In the genomic region with DNA sequence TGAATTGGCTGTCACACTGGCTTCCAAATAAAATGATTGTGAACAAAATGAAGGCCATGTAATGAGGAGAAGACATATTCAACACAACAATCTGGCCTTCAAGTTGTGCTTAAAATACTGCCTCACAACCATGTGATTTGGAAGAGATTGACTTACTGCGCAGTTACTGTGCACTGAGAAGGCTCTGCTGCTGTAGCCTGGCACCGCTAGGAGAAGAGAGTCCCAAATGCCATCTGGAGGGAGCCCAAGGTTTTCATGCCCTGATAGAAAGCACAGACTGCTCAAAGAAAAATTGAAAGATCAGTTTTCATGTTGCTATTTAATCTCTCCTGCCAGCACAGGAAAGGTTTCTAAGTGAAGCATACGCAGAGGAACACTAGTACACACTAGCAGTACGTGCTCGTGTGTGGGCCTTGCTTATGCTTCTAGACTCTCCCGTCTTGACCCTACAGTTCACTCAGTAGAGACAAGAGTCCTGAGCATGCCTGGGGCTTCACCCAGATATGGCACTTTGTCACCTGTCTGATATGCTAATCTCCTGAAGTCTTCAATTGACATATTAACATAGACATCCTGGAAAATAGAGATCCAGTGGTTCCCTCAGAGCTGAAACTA, we compare ENCODE assay signal across 12 mouse cellular contexts.
A peak's percentile ranks its signal among the peaks of the same experiment; 100 is the strongest.
DNase-seq lines count a peak whose midpoint lies in the region.
"Had no signal": no experiment of that assay in that cellular context is flagged by ENCODE, and none has a peak within 500 bp of the region (broad histone marks: within the 10 kb centered on the region; RNA-seq: fewer than 3 reads in every experiment).

No protein-coding gene starts in this region.

- DNase-seq in frontal cortex, postnatal 36 days (ENCODE audit: low spot score in 2 of 2), result peak; percentile 10 to 31
- DNase-seq in frontal cortex, postnatal 14 days (ENCODE audit: low spot score in 2 of 2), result no peak
- peak; percentile 21 for DNase-seq in right cerebral cortex, adult 18-20 months
- DNase-seq in right cerebral cortex, postnatal 25 days, result no peak
- peak; percentile 20 to 30 for DNase-seq in layer of hippocampus, adult 8-10 months (ENCODE audit: low spot score in 2 of 2)
- peak; percentile 38 for DNase-seq in telencephalon, adult 2 months (ENCODE audit: low read depth, low spot score)
- no peak for DNase-seq in thymus, postnatal 10 days (ENCODE audit: low spot score in 2 of 2)
- DNase-seq: adrenal gland, adult 8-10 months; gastrocnemius, postnatal 25 days; liver; lung, adult 18-20 months; thymus, postnatal 14 days had no signal

Comparison
In these comparisons a context has a peak if more than half of its experiments do, and no peak if none do; other contexts are left out.
1. DNase-seq: peak in frontal cortex, postnatal 36 days (2 of 2), right cerebral cortex, adult 18-20 months (single experiment), layer of hippocampus, adult 8-10 months (2 of 2) and telencephalon, adult 2 months (single experiment); none in frontal cortex, postnatal 14 days (0 of 2), right cerebral cortex, postnatal 25 days (single experiment) and thymus, postnatal 10 days (0 of 2).